Mouse (Mus musculus): ENCODE results near the gene Gpr4. TPM values are rescaled to one million over a fixed set of nuclear protein-coding genes. Genes with fewer than 3 reads are reported as not detected.

The Gpr4 gene
- total RNA-seq, 2 experiments from 2014 or later: 4.5 to 4.8 TPM

DNA sequence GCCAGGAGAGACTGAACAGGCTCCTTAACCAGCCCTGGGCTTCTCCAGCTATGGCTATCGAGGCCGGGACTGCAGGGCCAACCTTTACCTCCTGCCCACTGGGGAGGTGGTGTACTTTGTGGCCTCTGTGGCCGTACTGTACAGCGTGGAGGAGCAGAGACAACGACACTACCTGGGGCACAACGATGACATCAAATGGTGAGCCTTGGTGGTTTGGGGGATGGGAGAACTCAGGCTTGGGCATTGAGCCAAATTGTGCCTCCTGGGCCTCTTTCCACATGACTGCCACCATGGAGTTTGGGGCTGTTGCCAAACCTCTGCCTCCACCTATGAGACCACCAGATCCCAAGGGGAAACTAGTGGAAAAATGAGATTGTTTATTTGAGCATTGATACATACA, 27.6 kb upstream of the Gpr4 start:
- DNase-seq (ENCODE audit: low spot score in 2 of 2): no peak

DNA sequence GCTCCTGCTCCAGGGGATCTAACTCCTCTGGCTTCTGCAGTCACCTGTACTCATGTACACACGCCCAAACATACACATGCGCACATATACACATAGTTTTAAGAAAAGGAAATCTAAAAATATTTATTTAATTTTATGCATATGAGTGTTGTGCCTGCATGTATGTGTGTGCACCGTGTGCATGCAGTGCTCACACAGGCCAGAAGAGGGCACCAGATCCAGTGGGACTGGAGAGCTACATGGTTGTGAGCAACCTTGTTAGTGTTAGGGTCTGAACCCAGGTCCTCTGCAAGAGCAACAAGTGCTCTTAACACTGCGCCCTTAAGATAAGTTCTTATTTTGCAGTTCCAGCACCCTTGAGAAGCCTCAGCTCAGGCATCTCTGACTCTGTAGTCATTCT, 17.7 kb upstream of the Gpr4 start:
- no peak for DNase-seq (ENCODE audit: low spot score in 2 of 2)

DNA sequence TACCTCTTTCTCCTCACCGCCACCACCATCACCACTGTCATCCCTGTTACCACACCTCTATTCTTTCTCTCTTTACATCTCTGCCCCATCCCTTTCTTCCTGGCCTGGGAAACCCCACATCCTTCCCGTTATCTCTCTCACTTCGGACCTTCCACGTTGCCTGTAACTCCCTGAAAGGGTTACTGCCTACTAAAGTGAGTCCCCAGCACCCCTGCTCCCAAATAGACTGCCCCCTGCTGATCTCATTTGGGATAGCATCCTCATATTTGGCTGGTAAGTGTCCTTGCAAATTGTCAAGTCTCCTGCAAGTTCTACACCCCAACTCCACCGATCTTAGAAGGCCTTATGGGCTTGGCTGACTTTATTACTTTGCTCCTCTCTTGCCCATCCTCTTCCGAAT, 15.7 kb upstream of the Gpr4 start:
- DNase-seq (ENCODE audit: low spot score in 2 of 2): no peak

DNA sequence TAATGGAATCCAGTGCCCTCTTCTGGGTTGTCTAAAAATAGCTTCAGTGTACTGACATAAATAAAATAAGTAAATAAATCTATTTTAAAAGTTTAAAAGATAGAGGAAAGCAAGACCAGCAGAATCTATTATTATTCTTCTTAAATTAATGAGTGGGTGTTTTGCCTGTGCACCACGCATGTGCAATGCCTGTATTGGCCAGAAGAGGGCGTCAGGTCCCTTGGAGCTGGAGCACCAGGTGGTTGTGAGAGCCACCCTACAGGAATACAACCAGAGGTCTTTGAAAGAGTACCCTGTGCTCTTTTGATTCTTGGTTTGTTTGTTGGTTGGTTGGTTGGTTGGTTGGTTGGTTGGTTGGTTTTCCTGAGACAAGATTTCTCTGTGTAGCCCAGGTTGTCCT, 14.4 kb upstream of the Gpr4 start:
- DNase-seq (ENCODE audit: low spot score in 2 of 2): no peak

DNA sequence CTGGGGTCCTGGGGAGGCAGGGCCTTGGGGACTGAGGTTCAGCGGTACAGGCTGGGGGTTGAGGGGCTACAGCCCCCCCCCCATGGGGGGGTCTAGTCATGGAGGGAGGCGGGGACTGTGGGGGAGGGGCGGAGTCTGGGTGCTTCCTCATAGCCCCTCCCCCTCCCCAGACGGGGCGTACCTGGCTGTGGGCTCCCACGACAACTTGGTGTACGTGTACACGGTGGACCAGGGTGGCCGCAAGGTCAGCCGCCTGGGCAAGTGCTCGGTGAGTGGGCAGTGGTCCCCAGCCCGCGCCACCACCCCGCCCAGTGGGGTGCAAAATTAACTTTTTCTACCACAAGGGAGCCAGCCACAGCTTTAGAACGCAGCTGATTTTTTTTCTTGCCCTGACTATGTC, 10.7 kb upstream of the Gpr4 start:
- DNase-seq (ENCODE audit: low spot score in 2 of 2): no peak

DNA sequence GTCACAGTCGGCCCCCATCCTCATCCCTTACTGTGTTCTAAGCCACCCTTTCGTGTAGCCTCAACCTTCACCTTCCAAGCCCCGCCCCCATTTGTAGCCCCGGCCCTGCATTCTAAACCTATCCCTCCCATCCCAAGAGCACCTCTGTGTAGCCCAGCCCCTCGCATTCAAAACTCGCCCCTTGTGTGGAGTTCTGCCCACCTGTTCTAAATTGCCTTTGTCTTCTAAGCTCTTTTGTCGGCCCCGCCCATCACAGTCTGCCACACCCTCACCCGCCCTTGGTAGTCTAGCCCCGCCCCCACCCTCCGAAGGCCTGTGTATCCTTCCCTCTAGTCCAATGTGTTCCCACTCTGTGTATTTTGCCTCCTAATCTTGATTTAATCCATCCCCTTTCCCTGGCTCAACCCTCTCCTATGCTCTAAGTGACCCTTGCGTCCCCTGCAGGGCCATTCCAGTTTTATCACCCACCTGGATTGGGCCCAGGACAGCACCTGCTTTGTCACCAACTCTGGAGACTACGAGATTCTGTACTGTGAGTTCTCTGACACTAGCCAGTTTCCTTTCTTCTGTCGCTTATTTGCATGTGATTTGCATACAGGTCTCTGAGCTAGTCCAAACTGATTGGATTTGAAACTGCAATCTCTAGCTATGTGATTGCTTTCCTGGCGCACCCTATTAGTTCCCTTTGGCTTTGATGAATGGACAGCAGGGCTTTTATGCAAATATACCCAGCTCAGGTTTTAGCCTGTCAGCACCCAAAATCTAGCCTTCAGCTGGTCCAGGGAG, 10.1 kb upstream of the Gpr4 start:
- no peak for DNase-seq (ENCODE audit: low spot score in 2 of 2)

DNA sequence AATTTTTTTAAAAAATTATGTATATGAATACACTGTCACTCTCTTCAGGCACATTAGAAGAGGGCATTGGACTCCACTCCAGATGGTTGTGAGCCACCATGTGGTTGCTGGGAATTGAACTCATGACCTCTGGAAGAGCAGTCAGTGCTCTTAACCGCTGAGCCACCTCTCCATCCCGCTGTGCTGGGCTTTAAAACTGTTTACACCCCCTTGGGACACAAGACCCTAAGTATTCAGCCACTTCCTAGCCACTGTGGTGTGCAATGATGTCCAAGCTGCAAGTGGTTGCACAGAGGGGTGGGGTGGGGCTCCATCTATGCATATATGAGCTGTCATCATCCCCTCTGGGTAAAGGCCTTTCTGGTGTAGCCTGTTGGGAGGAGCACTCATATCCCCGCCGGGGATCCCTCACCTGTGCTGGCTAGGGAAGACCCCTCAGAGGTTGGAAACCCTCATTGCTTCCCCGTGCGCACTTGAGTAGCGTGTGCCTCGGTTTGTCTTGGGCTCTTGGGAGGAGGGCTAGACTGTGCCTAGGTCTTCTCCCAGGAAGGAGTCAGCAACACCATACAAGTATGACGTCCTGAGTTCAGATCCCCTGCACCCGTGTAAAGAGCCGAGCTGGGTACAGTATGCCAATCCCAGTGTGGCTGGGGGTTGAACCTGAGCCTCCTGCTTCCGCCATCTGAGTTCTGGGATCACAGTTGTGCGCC, 4.0 kb upstream of the Gpr4 start:
- no peak for DNase-seq (ENCODE audit: low spot score in 2 of 2)

DNA sequence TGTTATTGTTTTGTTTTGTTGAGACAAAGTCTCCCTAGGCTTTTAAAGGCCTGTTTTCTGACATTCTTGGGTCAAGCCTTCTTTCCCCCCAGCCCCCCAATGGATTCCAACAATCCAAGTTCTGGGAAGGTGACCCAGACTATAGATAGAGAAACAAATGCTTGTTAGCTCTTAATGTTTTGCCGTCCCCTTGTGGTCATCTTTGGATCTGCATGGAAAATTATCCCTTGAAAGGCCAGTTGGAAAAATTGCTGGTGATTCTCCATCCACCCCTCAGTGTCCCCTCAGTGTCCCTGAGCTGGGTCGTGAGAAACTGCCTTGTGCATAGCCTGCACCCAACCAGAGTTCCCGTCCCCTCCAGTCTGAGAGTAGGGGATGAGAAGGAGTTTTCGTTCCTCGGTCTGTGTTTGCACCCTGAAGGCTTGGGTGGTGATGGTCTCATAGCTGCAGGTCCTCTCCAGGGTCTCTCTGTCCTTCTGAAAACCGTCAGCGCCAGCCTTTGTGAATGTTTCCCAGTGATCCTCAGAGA, 3.3 kb upstream of the Gpr4 start:
- DNase-seq (ENCODE audit: low spot score in 2 of 2): no peak

DNA sequence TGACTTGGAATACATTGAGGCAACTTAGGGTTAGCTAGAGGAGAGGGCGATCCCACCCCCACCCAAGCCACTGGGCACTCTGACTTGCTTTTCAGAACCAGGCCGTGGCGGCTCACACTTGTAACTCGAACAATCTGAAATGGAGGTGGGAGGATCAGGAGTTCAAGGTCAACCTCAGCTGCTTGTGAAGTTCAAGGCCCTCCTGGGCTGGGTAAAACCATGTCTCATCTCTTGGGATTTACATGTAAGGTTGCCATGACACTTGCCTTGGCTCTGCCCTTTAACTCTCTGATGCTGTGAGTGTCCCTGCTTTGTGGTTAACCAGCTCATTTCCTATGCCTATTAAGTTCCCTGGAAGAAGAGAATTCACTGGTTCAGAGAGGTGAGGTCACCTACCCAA, 2.8 kb upstream of the Gpr4 start:
- DNase-seq (ENCODE audit: low spot score in 2 of 2): no peak

DNA sequence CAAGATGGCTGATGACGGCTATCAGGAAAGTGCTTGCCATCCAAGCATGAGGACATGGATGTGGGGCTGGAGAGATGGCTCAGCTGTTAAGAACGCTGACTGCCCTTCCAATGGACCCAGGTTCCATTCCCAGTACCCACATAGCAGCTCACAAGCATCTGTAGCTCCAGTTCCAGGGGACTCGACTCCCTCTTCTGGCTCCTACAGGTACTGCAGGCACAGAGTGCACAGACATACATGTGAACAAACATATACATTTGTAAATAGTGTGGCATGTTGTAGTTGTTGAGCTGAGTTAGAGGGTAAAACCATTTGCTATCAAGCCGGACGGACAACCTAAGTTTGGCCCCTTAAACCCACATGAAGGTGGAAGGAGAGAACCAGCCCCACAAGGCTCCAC, 2.3 kb upstream of the Gpr4 start:
- no peak for DNase-seq (ENCODE audit: low spot score in 2 of 2)

DNA sequence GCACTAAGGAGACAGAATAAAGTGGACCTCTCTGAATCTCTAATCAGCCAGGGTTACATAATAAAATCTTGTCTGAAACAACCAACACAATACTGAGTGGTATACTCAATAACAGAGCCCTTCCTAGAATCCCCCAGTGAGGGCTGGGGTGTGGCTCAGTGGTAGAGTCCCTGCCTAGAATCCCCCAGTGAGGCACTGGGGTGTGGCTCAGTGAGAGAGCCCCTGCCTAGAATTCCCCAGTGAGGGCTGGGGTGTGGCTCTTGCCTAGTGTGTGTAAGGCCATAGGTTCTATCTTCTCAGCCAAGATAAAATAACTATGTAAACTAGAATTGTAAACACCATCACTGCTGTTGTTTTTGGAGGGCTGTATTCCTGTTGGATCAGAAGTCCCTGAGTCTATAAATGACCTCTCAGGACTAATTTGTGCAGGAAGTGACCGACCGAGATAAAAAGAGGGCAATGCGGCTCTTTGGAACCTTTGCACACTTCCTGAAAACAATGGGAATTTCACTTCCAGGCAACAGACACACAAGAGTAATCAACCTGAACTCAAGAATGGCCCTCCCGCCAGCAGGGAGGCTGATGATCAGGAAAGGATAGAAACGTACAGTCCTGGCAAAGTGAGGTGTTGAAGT, 1.2 kb upstream of the Gpr4 start:
- no peak for DNase-seq (ENCODE audit: low spot score in 2 of 2)

DNA sequence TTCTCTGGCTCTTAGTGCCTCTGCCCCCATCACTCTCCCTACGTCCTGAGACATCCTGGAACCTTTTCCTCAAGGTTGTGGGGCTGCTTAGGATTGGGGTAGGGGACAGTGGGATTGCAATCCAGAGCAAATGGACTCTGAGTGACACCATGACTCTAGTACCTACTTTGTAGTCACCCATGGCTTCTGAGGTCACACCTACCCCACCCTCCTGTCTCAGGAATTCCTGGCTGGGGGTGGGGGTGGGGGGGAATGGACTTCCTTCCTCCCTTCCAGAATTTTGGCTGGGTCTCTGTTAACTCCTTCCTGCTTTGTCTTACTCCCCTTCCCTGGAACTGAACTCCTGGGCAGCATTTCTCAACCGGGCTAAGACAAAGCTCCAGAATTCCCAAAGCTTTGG, 1.0 kb downstream of the Gpr4 start:
- no peak for DNase-seq (ENCODE audit: low spot score in 2 of 2)

DNA sequence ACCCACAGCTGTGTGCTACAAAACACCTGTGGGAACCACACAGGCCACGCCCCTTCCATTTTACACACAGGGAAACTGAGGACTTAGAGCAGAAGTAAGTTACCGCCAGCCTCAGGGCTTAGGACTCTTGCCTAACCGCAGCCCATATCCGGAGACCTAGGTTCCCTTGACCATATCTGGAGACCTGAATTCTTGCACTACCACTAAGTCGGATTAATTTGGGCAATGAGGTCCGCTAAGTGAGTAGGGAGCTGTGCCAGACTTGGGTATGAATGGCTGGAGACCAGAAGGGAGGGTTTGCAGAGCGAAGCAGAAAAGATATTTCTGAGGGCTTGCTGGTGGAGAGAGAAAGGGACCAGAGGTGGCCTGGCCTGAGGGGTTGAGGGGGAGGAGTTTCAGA, 2.0 kb downstream of the Gpr4 start:
- no peak for DNase-seq (ENCODE audit: low spot score in 2 of 2)

DNA sequence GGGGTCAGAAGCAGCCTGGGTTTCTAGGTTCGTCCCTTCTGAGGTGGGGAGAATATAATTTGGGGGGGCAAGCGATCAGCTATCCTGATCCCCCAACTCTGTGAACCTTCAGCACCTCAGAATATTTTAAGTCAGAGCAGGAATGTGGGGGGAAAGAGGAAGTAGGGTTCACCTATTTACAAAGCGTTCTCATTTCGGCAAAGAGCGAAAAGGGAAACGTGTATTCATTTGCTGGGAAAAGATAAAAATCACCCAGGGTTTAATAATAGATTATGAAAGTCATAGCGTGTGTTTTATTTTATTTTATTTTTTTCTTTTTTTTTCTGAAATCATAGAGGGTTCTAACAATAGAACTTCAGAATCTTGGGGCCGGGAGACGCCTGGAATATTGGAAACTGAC, 2.6 kb downstream of the Gpr4 start:
- DNase-seq (ENCODE audit: low spot score in 2 of 2): no peak

DNA sequence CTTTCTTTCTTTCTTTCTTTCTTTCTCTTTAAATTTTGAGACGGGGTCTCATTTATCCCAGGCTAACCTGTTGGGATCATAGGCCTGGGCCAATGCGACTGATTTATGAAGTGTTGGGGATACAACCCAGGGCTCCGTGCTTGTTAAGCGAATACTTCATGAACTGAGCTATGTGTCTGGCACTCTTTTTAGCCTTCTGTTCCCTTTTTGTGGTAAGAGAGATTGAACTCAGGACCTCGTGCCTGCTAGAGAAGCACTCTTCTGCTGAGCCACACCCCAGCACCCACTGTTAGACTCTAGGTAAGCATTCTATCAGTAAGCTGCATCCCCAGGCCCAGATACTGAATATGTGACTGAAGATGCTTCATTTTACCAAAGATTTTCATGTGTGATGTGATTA, 5.2 kb downstream of the Gpr4 start:
- no peak for DNase-seq (ENCODE audit: low spot score in 2 of 2)

DNA sequence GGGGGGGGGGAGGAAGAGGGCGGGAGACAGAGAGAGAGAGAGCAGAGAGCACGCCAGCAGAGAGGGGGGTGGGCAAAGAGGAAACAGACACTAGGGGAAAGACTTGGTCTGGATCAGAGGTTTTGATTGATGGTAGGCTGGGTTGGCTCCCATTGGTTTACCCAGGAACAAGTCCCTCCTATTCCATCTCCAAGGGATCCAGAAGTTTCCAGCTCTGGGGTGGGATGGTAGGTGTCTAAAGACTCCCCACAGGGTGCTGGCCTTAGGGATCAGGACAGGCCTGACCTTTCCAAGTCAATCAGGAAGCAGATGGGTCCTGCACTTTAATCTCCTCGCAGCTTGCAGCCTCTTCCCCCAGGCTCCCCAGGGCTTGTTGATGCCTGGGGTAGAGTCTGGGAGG, 5.6 kb downstream of the Gpr4 start:
- no peak for DNase-seq (ENCODE audit: low spot score in 2 of 2)

DNA sequence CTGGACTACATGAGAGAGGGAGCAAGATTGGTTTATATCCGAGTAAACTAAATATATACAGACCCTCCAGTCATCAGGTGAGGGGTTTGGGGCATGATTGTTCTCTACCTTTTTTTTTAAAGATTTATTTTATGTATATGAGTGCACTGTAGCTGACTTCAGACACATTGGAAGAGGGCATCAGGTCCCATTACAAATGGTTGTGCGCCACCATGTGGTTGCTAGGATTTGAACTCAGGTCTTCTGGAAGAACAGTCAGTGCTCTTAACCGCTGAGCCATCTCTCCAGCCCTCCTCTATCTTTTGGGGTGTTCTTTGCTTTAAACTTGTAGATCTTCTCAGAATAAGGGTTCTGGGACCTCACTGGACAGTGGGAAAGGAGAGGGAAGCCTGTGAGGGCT, 7.7 kb downstream of the Gpr4 start:
- DNase-seq (ENCODE audit: low spot score in 2 of 2): no peak

DNA sequence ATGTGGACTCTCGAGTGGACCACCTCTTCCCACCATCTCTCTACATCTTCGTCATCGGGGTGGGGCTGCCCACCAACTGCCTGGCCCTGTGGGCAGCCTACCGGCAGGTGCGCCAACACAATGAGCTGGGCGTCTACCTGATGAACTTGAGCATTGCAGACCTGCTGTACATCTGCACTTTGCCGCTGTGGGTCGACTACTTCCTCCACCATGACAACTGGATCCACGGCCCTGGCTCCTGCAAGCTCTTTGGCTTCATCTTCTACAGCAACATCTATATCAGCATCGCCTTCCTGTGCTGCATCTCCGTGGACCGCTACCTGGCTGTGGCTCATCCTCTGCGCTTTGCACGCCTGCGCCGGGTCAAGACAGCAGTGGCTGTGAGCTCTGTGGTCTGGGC, 9.9 kb downstream of the Gpr4 start:
- no peak for DNase-seq (ENCODE audit: low spot score in 2 of 2)

DNA sequence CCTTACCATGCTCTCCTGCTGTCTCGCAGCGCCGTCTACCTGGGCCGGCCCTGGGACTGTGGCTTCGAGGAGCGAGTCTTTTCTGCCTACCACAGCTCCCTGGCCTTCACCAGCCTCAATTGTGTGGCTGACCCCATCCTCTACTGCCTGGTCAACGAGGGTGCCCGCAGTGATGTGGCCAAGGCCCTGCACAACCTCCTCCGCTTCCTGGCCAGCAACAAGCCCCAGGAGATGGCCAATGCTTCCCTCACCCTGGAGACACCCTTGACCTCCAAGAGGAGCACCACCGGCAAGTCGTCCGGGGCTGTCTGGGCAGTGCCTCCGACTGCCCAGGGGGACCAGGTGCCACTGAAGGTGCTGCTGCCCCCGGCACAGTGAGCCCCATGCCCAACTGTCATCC, 10.5 kb downstream of the Gpr4 start:
- no peak for DNase-seq (ENCODE audit: low spot score in 2 of 2)

DNA sequence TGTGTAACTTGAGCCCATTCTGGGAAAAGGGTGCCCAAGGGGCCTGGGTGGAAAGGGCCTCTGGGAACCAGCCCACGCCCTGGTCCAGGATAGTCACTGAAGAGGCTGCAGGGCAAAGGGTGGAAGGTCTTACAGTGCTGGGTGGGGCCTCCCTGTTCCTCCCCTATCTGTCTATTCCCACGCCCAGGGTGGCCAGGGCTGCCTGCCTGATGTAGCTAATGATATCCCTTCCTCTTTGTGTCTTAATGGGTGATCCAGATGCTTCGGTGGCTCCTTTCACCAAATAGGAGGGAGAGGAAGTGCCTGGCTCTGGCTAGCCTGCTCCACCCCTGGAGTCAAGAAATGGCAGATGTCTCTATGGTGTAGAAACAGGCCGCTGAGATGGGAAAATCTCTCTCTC, 12.6 kb downstream of the Gpr4 start:
- DNase-seq (ENCODE audit: low spot score in 2 of 2): no peak

DNA sequence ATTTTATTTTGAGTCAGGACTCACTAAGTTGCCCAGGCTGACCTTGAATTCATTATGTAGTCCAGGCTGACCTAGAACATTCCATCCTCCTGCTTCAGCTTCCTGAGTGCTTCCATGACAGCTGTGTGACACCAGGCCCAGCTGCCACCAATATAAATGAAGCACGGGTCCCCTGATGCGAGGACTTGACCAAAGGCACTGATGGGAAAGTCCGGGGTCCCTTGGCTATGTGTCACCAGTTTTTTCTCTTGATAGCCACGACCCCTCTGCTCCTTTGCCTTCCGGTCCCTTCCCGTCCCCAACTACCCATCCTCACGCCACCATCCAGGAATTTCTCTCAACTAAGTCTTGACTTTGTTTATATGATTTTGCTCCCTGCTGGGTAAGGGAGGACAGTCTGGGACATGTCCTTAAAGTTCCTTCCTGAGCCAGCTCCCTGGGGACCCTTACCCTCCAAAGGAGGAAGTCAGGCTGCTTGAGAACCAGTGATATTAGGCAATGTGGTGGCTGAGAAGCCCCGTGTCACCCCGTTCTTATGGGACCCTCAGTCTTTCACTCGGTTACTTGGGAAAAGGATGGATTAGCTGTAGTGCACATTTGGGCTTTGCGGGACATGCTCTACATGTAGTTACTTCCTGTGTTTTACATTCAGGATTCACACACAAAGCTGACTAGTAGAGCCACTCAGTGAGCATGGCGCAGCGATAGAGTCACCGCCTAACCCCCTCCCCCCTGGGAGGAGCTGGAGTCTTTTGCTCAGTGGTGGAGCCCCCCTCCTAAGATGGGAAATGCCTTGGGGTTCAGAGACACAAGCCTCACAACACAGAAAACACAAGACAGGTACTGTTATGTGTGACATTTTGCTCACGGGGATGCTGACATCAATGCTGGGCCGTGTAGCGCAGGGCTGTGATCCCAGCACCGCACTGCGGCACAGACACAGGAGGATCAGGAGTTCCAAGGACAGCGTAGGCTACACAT, 14.8 kb downstream of the Gpr4 start:
- DNase-seq (ENCODE audit: low spot score in 2 of 2): no peak

Measured in adrenal gland, postnatal 4 days (tissue).